Mouse (Mus musculus): ENCODE results near the gene Abca8b. TPM values are rescaled to one million over a fixed set of nuclear protein-coding genes. Genes with fewer than 3 reads are reported as not detected.
"Not testable (repeated sequence)": the region's sequence is repeated elsewhere in the genome, so short reads cannot be mapped to it uniquely, and the experiment has no call there.

Gene Abca8b
- total and polyA plus RNA-seq, 2 experiments from 2014 or later = 0.88 to 5.0 TPM

DNA sequence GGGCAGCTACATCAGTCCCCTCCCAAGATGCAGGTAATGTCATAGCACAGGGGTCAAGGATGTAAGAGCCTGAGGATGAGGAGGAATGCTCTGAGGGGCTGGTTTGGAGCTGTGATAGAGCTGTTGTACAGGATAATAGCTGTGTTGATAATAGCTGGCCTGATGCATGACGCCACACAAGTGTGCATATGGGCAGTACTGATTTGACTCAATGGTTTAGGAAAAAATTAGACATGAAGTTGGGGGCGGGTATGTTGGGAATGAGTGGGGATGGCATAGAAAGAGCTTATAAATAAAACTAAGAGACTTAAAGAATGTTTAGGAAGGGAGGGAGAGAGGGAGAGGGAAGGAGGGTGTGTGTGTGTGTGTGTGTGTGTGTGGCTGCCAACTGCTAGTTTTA is 5.4 kb downstream of the Abca8b start:
- ATAC-seq (no peak), DNase-seq (no peak)
- Histone ChIP-seq H3K9me3 (ENCODE audit: low read length) (no peaks in the 10 kb centered on the region), H3K4me2 (ENCODE audit: low read depth) (no peak overlapping the region), H3K36me3 (ENCODE audit: insufficient read depth) (no peaks in the 10 kb centered on the region), H3K9ac (no peak overlapping the region), H3K27ac (ENCODE audit: low read depth, low read length) (no peak overlapping the region), H3K4me1 (ENCODE audit: insufficient read depth) (0 out of 2 replicates have a peak, but pooled peaks cover 4% of the 10 kb centered on the region), H3K27me3 (ENCODE audit: insufficient read depth, low read length) (no peaks in the 10 kb centered on the region), H3K4me3 (ENCODE audit: low read depth, low read length) (no peak overlapping the region)
- WGBS = 83% methylated on average over 2 of the region's 2 CpGs
- no peak for TF ChIP-seq CTCF (IDR thresholded peaks at IDR 0.05; ENCODE audit: low read depth)

DNA sequence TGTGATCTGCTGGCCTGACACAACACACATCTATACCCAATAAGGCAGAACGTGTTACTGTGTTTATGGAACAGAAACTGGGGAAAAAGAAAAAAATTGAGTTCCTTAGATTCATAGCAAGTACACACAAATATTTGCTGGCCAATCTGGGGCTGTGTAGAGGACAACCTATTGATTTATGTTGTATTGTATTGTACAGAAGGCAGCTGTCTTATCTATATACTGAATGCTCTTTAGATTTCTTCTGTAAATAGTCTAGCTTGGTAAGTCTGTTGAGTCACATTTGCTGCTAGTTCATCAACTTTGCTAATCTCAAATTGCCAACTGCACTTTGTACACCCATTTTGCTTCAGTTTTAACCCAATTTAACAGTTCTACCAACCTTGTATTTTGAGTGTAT is 7.5 kb downstream of the Abca8b start:
- Histone ChIP-seq H3K9me3 (ENCODE audit: low read length) (no peaks in the 10 kb centered on the region), H3K27me3 (ENCODE audit: insufficient read depth, low read length) (no peaks in the 10 kb centered on the region), H3K36me3 (ENCODE audit: insufficient read depth) (no peaks in the 10 kb centered on the region), H3K27ac (ENCODE audit: low read depth, low read length) (no peak overlapping the region), H3K4me3 (ENCODE audit: low read depth, low read length) (no peak overlapping the region), H3K9ac (no peak overlapping the region), H3K4me1 (ENCODE audit: insufficient read depth) (no peaks in the 10 kb centered on the region), H3K4me2 (ENCODE audit: low read depth) (no peak overlapping the region)
- 48% methylated on average over 1 of the region's 1 CpGs for WGBS
- TF ChIP-seq CTCF (IDR thresholded peaks at IDR 0.05; ENCODE audit: low read depth) = no peak
- DNase-seq (no peak), ATAC-seq (no peak)

DNA sequence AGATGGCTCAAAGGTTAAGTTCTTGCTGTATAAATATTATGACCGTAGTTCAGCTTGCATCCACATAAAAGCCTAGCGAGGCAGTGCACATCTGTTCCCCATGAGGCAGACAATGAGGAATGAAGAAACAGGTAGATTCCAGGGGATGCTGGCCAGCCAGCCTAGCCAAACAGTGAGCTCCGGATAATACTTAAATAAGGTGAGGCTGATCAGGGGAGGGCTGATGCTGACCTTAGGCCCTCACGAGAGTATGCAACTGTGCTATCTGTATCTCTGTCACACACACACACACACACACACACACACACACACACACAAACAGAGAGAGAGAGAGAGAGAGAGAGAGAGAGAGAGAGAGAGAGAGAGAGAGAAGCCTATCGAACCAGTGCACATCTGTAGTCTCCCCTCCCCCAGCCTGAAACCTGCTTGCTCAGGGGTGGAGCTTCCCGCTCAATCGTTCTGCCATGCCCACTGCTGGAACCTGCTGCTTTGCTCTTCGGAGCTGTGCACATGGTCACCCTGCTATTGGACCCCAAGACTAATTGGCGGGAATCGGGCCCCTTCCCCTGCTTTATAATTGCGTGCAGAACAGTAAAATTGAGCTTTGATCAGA is 8.1 kb downstream of the Abca8b start:
- not testable (repeated sequence) for H3K36me3 ChIP-seq (ENCODE audit: insufficient read depth); H3K27ac ChIP-seq (ENCODE audit: low read depth, low read length); H3K4me1 ChIP-seq (ENCODE audit: insufficient read depth); H3K9ac ChIP-seq; H3K27me3 ChIP-seq (ENCODE audit: insufficient read depth, low read length); H3K9me3 ChIP-seq (ENCODE audit: low read length); ATAC-seq; H3K4me3 ChIP-seq (ENCODE audit: low read depth, low read length); H3K4me2 ChIP-seq (ENCODE audit: low read depth); DNase-seq
- 40% methylated on average over 11 of the region's 11 CpGs for WGBS

DNA sequence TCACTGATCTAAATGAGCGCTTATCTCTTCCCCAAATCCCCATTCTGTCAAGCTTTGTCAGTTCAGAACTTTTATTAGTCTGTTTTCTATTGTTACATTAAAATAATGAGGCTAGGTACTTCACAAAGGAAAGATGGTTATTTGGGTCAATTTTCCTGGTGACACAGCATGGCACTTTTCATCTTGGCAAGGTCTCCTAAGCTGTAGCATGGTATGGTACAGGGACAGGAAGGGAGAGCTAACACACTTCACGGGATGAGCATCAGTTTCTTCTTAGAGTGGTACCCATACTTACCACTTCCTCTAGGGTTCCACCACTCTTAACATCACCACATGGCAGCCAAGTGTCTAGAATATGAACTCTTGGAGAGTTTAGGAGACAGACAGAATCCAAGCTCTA is 13.8 kb downstream of the Abca8b start:
- Histone ChIP-seq H3K27ac (ENCODE audit: low read depth, low read length) (no peak overlapping the region), H3K4me1 (ENCODE audit: insufficient read depth) (no peaks in the 10 kb centered on the region), H3K27me3 (ENCODE audit: insufficient read depth, low read length) (no peaks in the 10 kb centered on the region), H3K4me2 (ENCODE audit: low read depth) (no peak overlapping the region), H3K9ac (no peak overlapping the region), H3K36me3 (ENCODE audit: insufficient read depth) (no peaks in the 10 kb centered on the region), H3K4me3 (ENCODE audit: low read depth, low read length) (no peak overlapping the region), H3K9me3 (ENCODE audit: low read length) (peaks cover 5% of the 10 kb centered on the region; the same call in 1 of the 2 replicates)
- ATAC-seq (no peak), DNase-seq (no peak)
- TF ChIP-seq CTCF (IDR thresholded peaks at IDR 0.05; ENCODE audit: low read depth) = no peak
- WGBS = 91% methylated on average over 2 of the region's 2 CpGs

DNA sequence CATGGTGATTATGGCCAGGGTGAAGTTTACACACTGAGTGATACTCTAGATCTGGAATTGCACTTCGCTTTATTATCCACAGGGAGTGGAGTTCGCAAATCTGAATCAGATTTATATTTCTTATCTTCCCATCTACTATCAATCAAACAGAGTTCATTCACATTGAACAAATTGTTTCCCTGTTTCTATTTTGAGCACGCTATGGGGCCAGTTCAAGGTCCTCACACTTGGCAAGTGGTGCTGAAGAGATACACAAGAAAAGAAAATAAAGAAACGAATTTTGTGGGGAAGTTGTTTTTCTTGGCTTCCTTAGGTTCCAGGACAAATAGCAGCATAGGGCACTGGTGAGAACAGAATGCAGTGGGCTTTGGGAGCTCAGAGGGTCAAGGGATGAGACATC is 25.1 kb downstream of the Abca8b start:
- H3K4me3 ChIP-seq (ENCODE audit: low read depth, low read length) = no peak overlapping the region
- 83% methylated on average over 4 of the region's 4 CpGs for WGBS
- no peaks in the 10 kb centered on the region for H3K4me1 ChIP-seq (ENCODE audit: insufficient read depth)
- no peak overlapping the region for H3K9ac ChIP-seq
- no peak overlapping the region for H3K4me2 ChIP-seq (ENCODE audit: low read depth)
- no peaks in the 10 kb centered on the region for H3K27me3 ChIP-seq (ENCODE audit: insufficient read depth, low read length)
- H3K9me3 ChIP-seq (ENCODE audit: low read length) = no peaks in the 10 kb centered on the region
- no peak for TF ChIP-seq CTCF (IDR thresholded peaks at IDR 0.05; ENCODE audit: low read depth)
- H3K27ac ChIP-seq (ENCODE audit: low read depth, low read length) = no peak overlapping the region
- H3K36me3 ChIP-seq (ENCODE audit: insufficient read depth) = no peaks in the 10 kb centered on the region
- DNase-seq = no peak
- no peak for ATAC-seq

DNA sequence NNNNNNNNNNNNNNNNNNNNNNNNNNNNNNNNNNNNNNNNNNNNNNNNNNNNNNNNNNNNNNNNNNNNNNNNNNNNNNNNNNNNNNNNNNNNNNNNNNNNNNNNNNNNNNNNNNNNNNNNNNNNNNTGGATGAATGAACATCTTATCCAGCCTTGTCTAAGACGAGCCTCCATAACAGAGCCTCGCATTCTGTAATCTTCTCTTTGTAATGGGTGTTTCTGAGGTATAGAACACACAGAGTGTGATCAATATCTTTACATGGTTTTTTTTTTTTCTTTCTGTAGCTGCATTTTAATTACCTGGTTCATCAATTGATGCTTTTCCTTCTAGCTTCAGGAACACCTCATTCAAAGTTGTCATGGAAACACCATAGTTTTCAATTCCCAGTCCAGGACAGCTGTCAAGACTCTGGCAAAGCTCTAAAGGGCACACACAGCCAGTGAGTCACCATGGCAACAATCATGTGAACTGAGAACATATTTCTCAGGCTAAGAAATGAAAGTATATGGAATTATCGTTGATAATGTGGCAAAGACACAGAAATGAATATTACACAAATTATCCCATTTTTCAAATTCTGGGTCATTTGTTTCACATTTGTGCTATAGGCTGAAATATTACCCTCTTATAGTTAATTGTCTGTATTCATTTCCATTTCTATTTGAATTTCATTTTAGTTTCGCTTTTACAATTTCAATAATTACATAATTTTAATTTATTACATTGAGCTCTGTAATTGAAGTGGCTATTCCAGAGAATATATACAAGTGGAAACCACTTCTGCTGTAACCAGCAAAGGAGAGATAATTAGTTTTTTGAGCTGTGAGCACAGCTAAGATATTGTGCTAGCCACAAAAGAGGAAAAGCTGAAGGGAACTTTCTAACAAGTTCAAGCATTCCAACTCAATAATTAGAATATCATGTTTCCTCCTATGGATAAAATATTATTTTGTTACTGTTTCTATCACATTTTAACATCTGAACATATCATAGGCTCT is 33.9 kb downstream of the Abca8b start:
- Histone ChIP-seq H3K4me2 (ENCODE audit: low read depth) (no peak overlapping the region), H3K9me3 (ENCODE audit: low read length) (no peaks in the 10 kb centered on the region), H3K9ac (no peak overlapping the region), H3K27ac (ENCODE audit: low read depth, low read length) (no peak overlapping the region), H3K4me3 (ENCODE audit: low read depth, low read length) (no peak overlapping the region), H3K4me1 (ENCODE audit: insufficient read depth) (no peaks in the 10 kb centered on the region), H3K27me3 (ENCODE audit: insufficient read depth, low read length) (no peaks in the 10 kb centered on the region), H3K36me3 (ENCODE audit: insufficient read depth) (no peaks in the 10 kb centered on the region)
- no peak for TF ChIP-seq CTCF (IDR thresholded peaks at IDR 0.05; ENCODE audit: low read depth)
- ATAC-seq = peak; percentile 89
- WGBS = 17% methylated on average over 4 of the region's 4 CpGs
- peak; percentile 81 for DNase-seq

DNA sequence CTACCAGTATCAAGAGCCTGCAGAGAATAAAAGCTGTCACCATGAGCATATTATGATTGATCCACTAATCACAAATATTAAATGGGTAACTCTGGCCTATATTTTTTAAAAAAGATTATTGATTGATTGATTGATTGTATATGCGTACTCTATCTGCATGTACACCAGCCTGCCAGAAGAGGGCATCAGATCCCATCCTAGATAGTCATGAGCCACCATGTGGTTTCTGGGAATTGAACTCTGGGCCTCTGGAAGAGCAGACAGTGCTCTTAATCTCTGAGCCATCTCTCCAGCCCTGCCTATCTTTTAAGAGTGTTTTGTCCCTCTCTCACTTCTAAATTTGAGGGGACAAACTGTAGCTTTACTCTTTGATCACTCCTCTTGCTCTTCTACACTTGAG is 40.5 kb downstream of the Abca8b start:
- Histone ChIP-seq H3K36me3 (ENCODE audit: insufficient read depth) (no peaks in the 10 kb centered on the region), H3K4me2 (ENCODE audit: low read depth) (no peak overlapping the region), H3K9me3 (ENCODE audit: low read length) (no peaks in the 10 kb centered on the region), H3K27ac (ENCODE audit: low read depth, low read length) (no peak overlapping the region), H3K27me3 (ENCODE audit: insufficient read depth, low read length) (no peaks in the 10 kb centered on the region), H3K9ac (no peak overlapping the region), H3K4me3 (ENCODE audit: low read depth, low read length) (no peak overlapping the region), H3K4me1 (ENCODE audit: insufficient read depth) (no peaks in the 10 kb centered on the region)
- 82% methylated on average over 1 of the region's 1 CpGs for WGBS
- TF ChIP-seq CTCF (IDR thresholded peaks at IDR 0.05; ENCODE audit: low read depth) = peak; percentile 13; the same call in 1 of the 2 replicates
- DNase-seq (no peak), ATAC-seq (no peak)
